Mouse (Mus musculus) T-cell, adult 2 months (primary cell): ENCODE results near the gene Ppp1r8.

Experiments used
- DNase-seq: peaks from one replicate; pipeline ENCODE4 v3.0.0; 2022; ENCODE audit warnings: low spot score

The Ppp1r8 gene

DNA sequence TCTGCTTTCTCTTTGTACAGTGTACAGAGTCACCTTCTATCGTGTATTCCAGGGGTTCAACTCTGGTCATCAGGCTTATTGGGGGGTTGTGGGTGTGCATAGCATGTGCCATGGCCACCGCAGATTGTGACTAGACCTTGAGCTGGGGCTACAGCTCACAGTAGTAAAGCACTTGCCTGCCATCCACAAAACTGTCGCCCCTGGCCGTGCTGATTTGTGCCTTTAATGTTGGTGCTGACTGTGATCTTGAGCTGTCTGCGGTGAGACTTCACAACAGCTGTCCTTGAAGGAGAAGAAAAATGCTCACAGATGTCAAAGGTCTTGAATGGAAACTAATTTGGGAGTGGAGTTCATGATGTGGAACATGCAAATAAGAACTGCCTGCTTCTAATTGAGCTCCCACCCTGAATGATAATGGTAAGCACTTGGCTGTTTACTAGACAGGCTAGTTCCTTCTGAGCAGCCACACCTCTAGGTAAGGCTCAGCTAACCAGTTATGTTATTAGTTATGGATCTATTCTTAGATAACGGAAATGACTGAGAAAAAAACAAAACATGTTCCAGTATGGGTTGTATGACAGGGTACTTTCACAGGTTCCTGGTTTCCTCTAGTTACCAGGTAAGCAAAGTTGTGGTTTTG, 64.3 kb downstream of the Ppp1r8 start:
- DNase-seq: no peak
